Mouse (Mus musculus): ENCODE data around the gene Mrps33.

The Mrps33 gene

DNA sequence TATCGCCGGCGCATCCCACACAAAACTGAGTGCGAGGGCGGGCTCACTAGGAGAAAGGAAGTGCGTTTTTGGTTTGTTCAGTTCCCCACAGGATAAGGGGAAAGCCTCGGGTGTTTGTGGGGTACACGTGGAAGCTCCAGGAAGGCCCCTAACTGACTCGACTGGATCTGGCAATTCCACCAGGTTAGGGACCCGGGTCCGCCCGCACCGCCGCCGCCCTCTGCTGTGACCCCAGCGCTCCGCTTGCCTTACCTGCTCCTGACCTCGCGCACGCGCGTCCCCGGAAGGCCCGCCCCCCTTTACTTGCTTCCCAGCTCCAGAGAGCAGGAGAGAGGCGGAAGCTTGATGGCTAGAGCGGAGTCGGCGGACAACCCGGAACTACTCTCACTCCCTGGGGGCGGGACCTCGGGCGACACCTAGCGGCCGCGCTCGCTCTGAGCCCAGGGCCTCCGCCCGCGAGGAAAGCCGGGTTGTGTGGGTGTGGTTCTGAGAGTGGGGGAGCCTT lies at the start of gene Mrps33:
TSS of gene Mrps33 (minus strand) at position 377 of the 505 bp plus-strand sequence.
- peak; percentile 98 for DNase-seq

DNA sequence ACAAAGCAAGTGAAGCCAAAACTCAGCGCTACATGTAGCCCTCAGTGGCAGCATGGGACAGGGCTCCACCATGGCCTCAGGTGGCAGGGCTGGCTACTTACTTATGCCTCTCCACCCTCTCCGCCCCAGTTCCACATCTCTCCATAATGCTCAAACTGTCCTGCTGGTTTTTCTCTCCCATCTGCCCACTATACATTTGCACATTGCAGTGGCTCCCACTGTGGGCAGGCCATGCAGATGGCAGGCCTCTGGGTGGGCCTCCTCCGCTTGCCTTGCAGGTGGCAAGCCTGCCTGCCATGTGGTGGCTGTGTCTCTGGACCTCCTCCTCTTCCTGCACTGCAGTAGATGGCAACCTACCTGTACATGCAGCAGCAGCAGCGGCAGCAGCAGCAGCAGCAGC lies 38.9 kb upstream of the Mrps33 start:
- DNase-seq, result no peak

GRCm38 (mm10) chr6:39848766-39849165 lies 38.0 kb upstream of the Mrps33 start:
- DNase-seq, result peak; percentile 4

DNA sequence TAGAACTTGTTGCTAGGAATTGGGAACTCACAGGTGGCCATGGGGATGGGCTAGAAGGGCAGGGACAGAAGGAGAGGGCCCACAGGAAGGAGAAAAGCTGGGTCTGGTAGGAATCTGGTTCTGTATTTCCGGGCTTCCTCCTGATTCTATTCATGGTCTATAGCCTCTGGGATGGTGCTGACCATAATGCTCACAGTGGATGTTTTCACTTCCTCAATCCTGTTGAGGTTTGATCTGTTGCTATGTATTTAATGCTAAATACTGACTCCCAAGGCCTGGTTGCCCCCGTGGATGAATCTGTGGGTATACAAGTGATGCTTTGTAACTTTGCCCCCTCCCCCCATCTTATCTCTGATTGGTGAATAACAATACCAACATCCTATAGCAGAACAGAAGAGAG lies 36.8 kb upstream of the Mrps33 start:
- DNase-seq, result no peak

DNA sequence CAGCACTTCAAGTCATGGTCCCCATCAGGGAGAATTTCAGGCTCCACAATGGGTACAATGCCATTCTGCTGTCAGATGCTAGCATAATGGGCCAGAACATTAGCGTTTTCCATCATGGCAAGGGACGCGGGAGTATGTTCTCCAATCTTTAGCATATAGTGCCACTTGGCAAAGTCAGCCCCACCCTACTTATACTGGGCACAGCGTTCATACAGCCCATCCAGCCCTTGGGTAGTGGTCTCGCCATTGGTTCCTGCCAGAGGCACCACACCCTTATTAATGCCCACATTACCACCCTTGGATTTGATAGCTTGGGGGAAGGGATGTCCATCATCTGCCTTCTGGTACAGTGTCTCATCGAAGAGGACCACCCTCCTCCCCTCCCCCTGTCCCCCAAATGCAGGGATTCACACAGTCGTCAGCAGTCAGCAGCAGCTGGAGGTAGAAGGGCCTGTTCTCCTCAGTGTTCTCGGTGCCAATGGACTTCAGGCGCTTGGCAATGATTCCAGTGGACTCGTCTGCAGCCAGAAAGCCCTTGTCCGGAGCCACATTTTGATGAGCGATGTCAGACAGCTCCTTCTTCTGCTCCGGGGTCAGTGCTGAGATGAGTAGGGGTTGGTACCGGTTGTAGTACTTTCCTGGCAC lies 33.0 kb upstream of the Mrps33 start:
- DNase-seq, result no peak

GRCm38 (mm10) chr6:39828736-39829135 lies 17.9 kb upstream of the Mrps33 start:
- DNase-seq, result peak; percentile 24

DNA sequence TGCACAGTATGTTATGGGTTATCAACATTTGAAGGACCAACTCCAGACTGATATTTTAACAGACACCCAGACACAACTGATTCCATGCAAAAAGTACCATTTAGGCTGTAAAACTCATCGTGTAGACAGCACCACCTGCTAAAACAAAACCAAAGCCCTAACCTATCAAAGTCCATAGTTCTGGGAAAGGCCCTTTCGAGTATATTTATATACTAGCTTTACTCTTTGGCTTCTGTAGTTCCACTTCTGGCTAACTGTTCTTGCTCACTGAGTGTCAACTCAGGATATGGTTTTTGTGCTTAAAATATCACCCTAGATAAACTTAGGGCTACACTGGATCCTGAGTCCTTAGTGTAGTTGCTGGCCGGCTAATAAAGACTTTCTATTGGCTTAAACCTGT lies 10.5 kb upstream of the Mrps33 start:
- no peak for DNase-seq

DNA sequence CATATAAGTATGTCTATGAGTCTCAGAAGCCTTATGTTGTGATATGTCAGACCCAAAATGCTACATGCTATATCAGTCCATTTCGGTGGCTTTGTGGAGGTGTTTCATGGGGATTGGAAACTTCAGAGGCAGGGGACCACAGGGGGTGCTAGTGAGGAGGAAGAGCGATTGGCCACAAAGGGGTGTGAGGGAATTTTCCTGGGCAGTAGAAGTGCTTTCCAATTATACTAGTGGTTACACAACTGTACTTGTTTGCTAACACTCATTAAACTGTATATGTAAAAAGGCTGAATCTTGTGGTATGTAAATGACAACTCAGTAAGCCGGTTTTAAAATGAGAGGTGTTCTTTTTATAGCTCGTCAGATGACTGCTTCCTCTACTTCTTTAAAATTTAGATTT lies 8.1 kb upstream of the Mrps33 start:
- no peak for DNase-seq

GRCm38 (mm10) chr6:39808511-39808910 lies 2.3 kb downstream of the Mrps33 start:
- no peak for DNase-seq

GRCm38 (mm10) chr6:39807050-39807560 lies 3.7 kb downstream of the Mrps33 start:
- DNase-seq, result no peak

GRCm38 (mm10) chr6:39806336-39806735 lies 4.5 kb downstream of the Mrps33 start:
- no peak for DNase-seq

DNA sequence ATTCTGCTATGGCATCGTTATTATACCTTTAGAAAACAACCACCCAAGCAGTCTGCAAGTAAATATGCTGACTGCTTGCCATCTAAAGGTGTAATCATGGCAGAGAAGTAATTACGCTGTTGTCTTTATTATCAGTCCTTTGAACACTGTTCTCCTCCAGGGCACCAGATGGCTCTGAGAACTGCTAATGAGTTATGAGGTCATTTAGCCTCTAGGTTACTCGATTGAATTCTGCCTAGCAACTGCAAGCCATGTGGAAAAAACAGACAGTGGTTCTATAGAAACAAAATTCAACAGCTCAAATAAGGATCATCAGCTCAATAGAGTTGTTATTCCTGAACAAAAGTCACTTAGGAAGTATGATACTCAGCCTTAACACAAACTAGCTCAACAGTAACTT lies 4.9 kb downstream of the Mrps33 start:
- no peak for DNase-seq

GRCm38 (mm10) chr6:39800977-39801376 lies 9.8 kb downstream of the Mrps33 start:
- no peak for DNase-seq

DNA sequence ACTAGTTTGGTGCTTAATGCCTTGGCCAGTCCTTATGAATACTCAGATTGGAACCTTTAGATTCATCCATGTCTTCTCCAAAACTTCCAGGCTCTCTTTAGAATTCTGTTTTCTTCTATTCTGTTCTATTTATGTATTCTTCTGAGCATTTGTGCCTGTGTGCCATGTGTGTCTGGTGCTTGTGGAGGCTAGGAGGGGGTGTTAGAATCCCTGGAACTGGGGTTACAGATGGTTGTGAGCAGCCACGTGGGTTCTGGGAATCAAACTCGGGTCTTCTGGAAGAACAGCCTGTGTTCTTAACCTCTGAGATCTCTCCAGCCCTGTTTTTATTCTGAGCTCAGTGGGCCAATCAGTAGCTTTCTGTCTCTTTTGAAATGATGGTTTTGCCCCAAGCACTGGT lies 13.7 kb downstream of the Mrps33 start:
- DNase-seq, result no peak

DNA sequence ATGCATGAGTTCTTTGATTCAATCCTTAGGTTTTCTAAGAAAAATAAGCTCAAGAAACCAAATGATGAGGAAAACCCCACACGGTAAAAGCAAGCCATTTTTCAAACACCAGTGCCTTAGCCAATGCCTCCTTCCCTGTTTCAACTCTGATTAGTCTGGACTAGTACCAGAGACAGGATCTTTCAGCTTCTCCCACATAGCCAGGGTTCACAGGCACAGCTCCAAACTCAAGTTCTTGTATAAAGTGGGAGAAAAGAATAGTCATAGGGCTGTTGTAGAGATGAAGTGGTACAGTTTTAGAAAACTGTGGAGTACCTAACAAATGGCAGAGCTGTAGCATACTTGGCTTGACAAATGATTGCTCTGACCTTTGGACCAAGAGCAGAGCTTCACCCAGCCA lies 14.6 kb downstream of the Mrps33 start:
- no peak for DNase-seq

DNA sequence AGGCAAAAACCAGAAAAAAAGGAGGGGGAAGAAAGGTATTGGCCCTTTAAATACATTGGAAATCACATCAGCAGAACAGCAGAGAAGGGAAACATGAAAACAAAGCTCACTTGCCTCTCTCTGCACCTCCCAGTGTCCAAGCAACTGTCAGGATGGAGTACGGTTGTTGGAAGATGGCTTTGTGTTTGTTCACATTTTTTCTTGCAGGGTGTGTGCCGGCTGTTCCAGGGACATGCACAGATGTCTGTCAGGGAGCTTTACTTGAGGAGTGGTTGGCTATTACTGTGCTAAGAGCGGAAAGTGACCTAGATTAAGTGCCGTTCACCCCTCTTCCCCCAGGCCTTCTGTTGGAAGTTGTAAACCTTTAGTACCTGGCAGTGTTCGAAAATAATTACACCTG lies 19.0 kb downstream of the Mrps33 start:
- DNase-seq, result no peak

GRCm38 (mm10) chr6:39788408-39788807 lies 22.4 kb downstream of the Mrps33 start:
- DNase-seq, result no peak

DNA sequence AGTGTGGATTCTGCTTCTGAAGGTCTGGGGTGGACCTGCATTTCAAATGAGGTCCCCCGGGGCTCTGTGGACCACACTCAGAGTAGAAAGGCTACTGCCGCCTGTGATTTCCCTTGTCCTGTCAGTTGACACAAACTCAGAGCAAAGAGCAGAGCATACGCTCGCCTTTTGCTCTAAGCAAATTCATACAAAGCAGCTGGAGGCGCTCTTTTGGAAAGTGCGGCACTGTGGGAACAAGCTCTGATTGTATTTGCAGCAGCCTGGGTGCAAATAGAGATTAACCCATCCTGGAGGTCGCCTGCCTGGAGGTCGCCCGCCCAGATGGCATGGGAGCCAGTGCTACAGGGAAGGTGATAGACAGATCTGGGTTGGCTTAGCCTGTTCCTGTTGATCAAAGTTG lies 23.0 kb downstream of the Mrps33 start:
- DNase-seq, result no peak

GRCm38 (mm10) chr6:39785944-39786343 lies 24.8 kb downstream of the Mrps33 start:
- DNase-seq, result no peak

DNA sequence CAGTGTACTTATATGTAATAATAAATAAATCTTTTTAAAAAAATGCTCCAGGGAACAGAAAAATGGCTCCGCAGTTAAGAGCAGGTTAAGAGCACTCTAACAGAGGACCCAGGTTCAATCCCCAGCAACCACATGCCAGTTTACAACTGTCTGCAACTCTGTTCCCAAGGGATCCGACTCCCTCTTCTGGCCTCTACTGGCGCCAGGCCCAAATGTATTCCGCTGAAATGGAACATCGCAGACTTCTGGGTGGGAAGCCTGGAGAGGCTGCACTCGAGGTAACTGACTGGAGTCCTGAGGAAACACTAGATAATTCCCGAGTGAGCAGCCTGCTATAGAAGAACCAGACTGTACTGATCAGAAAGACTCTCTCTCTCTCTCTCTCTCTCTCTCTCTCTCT lies 27.3 kb downstream of the Mrps33 start:
- DNase-seq, result peak; percentile 47

DNA sequence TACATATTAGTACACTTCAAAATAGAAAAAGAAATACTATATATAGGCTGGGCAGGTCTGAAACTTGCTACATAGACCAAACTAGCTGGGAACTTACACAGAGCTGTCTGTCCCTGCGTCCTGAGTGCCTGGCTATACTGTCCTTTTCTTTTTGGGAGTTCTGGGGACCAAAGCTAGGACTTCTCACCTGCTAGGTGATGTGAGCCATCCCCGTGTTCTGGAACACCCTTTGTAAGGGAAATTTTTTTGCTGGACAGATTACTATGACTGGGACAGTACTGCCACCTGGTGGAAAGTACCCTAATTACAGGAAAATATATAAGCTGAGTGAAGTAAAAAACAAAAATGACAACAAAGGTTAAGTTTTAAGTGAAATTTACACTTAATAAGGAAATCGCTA lies 28.2 kb downstream of the Mrps33 start:
- DNase-seq, result peak; percentile 11

- peak; percentile 18 for DNase-seq
Observed at GRCm38 (mm10) chr6:39781766-39782530, 28.8 kb downstream of the Mrps33 start.

DNA sequence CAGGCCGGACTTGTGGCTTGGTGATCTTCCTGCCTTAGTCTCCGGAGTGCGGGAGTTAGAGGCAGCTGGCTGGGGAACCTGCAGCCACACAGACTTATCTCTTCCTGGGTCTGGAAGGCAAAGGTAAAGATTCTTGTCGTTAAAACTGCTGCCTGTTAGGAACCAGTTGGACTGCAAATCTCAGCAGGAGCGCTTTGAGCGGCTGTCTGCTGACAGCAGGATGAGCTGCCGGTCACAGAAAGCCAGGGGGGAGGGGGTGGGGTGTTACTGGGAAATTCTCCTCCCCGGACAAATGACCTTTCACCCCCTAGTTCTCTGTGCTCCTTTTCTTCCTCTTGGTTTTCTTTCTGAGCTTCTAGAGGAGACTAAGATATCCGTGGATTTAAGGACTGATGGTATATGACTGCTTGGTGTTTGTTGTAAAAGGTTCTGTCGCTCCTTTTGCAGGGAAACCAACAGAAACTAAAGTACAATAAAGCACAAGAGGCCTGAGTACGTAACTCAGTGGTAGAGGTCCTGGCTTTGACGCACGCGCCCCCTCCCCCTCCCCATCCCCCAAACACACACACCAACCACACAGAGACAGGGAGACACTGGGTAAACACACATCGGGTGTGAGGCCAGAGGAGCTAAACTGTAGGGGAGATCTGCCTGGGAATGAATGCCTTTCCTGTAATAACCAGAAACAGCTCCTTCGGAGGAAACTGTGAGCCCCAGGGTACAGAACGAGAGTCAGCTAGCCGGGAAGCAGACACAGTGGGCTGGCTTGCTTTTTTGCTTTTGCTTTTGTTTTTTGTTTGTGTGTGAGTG lies 29.7 kb downstream of the Mrps33 start:
- peak; percentile 50 for DNase-seq

Measured in kidney, postnatal 10 days (tissue).